Mouse (Mus musculus): ENCODE measurements around the gene Nid2.

Gene Nid2

DNA sequence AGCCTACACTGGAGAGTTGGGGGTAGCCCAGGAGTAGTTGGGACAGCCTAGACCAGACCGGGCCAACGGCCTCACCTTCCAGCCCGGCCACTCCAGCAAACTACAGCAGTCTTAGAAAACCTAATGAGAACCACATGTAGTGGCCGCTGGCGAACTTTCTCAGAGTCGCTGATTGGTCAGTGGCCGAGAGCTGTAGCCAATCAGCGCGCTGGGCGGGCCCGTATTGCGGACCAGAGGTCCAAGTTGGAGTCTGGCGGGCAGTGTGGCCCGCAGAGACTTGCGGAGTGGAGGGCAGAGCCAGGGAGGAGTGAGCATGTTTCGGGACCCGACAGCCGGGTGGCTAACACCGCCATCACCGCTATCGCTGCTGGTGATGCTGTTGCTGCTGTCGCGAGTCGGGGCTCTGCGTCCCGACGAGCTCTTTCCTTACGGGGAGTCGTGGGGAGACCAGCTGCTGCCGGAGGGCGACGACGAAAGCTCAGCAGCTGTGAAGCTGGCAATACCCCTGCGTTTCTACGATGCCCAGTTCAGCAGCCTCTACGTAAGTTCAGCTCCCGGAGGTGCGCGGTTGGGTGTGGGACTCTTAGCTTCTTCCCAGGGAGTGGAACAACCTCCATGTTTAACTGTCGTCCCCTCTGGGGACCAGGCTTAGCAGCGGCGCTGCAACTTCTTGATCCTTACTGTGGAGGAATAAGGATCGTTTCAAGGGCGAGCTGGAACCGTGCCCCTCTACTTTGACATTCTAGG is at the start of gene Nid2:
Gene Nid2, plus strand, starts transcription at position 241 of the 747 bp plus-strand sequence.
- peak; percentile 61 for DNase-seq (ENCODE audit: low read depth, low spot score)

DNA sequence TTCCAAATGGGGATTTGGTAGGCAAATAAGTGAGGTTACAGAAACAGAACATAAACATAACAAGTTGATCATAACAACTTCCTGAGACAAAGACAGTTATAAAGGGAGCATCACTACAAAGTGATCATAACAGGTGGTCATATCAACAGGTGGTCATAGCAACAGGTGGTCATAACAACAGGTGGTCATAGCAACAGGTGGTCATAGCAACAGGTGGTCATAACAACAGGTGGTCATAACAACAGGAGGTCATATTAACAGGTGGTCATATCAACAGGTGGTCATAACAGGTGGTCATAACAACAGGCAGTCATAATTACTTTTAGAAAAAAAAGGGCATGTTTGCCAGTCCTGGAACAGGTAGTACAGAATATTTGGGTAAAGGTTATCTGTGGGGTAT is 49.5 kb upstream of the Nid2 start:
- no peak for DNase-seq (ENCODE audit: low read depth, low spot score)

DNA sequence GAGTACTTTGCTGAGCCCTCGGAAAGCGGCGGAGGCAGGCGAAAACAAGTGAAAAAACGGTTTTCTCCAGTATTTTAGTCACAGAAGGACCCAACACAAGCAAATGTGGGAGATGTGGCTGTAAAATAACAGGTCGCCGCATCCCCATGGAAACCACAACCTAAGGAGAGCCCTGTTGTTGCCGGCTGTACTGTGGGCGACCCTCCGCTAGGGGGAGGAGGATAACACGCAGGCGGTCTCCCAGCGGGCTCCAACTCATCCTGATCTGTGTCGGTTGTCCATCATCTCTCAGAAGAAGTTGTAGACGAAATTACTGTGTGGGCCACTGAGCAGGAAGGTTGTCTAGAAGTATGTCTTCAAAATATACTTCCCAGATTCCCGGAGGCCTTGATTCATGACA is 45.4 kb upstream of the Nid2 start:
- DNase-seq (ENCODE audit: low read depth, low spot score), result peak; percentile 70

DNA sequence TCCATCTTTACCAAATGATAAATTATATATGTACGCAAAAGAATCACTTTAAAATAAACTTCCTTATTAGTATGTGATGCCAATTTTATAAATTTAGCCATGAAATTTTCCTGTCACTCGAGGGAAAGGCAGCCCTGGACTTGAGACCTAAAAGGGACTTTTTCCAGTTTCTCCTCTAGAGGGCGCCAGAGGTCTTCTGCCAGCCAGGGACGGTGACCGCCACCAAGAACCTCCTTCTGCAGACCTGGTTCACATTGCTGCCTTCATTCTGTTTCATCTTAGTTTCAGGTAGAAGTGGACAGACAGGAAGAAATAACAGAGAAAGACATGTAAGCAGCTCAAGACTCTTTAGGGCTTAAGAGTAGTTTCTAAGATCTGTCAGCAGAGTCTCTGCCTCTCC is 44.6 kb upstream of the Nid2 start:
- peak; percentile 71 for DNase-seq (ENCODE audit: low read depth, low spot score)

DNA sequence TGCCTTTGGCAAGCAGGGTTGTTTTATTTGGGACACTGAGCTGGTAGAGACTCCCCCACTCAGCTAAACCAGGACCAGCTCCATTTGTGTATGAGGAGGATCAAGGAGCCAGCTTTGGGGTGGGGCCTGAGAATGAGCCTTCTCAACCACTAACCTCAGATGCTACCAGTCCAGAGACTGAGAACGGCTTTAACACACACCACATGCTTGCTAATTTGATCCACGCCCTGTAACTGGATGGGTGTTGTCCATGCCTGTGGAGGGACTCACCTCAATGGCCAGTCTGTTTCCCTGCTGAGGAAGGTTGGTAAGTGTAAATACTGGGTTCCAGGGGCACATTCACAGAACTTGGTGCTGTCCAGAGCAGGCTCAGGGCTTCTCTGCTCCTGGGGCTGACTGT is 44.1 kb upstream of the Nid2 start:
- no peak for DNase-seq (ENCODE audit: low read depth, low spot score)

DNA sequence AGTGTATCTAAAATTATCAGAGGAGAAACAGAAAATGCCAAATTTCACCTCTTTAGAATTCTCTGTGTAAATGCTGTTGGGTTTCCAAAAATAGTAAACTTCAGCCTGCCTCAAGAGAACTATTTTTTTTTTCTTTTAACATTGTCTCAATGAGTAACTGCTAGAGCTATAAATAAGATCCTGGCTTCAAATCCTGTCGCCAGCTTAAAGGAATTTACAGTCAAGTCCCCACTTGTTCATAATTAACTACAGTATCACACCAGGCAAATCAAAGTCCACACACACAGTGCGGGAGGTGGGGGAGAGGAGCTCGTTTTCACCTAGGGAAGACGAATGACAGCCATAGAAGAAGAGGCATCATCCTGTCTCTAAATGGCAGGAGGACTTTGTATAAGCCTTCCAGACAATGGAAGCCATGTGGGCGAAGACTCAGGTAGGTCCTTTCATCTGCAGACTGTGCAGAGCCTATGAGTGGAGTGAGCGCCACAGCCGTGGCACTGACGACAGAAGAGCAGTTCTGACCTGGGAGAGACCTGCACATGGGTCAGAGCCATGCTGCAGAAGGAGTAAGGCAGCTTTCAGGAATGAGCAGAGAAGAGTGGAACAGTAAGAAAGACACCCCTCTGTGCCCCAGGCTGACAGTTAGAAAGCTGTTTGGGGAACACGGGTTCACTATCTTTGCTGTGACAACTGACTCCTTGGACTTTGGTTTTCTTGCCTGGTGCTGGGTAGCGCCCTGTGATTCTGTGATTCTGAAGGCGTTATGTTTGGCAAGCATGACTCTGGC is 43.2 kb upstream of the Nid2 start:
- DNase-seq (ENCODE audit: low read depth, low spot score), result no peak

DNA sequence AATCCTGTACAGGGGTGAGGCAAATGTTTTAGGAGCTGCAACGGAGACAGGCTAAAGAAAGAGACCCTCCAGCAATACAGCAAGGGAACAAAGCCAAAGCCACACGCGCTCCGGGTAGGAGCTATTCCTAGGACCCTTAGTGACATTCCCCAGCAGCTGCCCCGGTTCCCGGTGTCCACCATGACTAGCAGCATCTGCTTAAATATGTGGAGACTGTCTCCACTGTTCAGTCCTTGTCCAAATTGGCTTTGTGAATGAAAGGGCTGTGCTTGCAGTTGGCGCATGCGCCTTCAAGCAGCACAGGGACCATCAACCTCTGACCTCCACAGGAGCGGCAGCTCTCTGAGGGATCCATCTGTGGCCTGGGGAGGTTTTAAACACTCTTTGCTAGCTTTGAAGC is 41.9 kb upstream of the Nid2 start:
- DNase-seq (ENCODE audit: low read depth, low spot score), result no peak

DNA sequence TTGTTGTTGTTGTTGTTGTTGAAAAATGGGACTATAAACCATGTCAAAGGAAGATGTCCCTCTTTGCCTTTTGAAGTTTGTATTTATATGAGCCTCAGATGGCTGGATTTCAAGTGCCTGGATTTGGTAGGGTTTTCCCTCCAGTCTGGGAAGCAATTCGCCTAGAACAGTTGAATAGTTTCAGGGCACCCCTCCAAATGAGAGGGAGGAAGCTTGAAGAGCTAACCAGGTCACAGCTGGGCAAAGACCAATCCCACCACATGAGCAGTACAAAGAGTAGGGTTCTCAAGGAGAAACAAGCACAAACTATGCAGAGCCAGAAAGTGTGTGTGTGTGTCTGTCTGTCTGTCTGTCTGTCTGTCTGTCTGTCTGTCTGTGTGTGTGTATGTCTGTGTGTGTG is 39.3 kb upstream of the Nid2 start:
- DNase-seq (ENCODE audit: low read depth, low spot score), result no peak

DNA sequence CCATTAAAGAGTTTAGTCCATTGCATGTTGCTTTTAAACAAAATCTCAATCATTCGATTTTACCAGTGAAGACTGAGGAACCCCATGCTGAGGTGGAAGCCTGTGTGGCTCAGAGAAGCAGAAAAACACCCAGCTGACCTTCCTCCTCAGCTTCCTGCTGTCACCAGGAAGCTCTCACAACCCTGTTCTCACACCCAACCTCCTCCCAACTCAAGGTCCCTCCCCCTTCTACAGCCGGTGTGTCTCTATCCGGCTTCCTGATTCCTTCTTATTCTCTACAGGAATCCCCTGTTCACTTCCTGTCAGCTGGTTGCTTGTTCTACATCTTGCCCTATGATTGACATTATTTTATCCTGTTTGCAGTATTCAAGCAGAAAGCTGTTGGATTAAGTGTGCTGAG is 38.0 kb upstream of the Nid2 start:
- DNase-seq (ENCODE audit: low read depth, low spot score), result peak; percentile 32

DNA sequence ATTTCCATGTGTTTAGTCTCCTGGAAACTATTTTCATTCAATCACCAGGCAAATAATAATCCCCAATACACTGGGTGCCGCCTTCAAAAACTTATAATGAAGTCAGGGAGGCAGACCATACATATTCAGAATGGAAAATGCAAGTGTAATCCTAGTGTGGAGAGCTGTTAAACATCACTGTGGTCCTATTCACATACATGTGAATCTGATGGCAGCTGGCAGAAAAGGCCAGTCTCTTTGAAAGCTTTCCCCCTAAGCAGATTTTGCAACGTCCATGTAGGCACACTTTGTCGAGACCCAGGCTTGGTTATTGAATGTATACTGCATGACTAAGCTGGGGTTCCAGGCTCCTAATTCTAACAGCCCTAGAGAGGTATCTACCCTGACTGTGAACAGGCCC is 32.0 kb upstream of the Nid2 start:
- no peak for DNase-seq (ENCODE audit: low read depth, low spot score)

DNA sequence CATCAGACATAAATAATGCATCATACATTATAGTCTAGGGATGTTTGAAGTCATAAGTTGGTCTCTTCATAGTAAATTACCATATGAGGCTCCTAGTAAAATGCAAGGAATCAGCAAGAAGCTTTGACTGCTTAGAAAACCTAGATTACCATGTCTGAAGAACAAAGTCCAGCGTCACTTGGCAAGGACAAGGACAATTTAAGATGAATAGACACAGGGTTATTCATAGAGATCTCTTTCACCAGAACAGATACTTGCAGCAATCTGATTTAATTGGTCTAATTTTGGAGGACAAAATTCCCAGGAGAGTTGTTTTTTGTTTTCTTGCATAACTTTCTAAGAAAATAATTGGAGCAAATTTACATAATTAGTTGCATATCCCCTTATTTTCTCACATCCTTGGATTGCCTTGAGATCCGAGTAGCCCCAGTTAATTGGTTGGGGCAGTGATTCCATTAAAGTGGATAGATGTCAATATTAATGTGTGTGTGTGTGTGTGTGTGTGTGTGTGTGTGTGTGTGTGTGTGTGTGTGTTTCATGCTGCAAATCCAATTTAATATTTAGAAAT is 30.9 kb upstream of the Nid2 start:
- DNase-seq (ENCODE audit: low read depth, low spot score), result no peak

DNA sequence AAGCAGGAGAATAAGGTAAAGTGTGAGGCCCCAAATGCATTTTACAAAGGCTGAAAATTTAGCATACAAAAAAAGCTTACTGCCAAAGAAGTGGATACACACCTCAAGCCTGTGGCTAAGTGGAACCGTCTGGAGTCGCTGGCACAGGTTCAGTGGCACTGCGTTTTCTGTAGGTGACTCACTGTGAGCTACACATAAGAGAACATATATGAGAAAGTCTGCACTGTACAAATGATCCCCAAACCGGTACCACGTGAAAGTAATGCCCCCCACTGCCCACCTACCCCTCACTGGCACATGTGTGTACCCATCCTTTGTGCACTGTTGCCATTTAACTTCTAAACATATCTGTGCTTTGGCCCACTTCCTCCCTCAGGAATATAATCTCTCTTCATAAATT is 22.8 kb upstream of the Nid2 start:
- no peak for DNase-seq (ENCODE audit: low read depth, low spot score)

DNA sequence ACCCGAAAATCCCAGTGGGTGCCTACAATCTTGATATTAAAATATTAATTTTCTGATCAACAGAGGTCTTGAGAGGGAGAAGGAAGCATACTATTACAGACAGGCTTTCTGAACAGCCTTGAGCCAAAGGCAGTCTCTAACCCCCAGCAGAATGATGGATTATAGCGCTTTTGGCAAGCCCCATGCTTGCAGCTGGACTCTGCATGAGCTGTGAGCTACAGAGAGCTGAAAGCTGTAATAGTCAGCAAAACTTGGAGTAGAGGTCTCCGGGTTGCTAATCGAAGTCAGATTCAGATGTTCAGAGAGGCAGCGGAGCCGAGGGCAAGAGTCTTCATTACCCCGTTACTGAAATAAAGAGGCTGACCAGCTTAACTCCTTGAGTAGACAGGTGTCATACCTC is 22.3 kb upstream of the Nid2 start:
- no peak for DNase-seq (ENCODE audit: low read depth, low spot score)

DNA sequence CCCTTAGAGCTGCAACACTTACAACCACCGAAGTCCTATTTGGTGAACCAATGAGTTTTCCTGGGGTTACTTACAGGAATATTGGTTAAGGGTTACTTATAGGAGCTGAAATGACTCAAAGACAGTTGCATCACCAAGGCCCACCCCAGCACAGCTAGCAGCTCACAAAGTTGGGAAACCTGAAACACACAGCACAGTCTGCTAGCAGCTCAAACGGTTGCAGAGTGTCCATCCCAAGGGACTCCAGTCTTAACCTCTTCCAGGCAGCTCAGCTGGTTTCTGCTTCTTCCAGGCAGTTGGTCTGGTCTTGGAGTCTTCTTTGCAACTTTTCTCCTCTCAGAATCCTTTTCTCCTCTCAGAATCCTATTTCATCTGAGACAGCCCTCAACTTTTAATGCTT is 19.0 kb upstream of the Nid2 start:
- DNase-seq (ENCODE audit: low read depth, low spot score), result no peak

DNA sequence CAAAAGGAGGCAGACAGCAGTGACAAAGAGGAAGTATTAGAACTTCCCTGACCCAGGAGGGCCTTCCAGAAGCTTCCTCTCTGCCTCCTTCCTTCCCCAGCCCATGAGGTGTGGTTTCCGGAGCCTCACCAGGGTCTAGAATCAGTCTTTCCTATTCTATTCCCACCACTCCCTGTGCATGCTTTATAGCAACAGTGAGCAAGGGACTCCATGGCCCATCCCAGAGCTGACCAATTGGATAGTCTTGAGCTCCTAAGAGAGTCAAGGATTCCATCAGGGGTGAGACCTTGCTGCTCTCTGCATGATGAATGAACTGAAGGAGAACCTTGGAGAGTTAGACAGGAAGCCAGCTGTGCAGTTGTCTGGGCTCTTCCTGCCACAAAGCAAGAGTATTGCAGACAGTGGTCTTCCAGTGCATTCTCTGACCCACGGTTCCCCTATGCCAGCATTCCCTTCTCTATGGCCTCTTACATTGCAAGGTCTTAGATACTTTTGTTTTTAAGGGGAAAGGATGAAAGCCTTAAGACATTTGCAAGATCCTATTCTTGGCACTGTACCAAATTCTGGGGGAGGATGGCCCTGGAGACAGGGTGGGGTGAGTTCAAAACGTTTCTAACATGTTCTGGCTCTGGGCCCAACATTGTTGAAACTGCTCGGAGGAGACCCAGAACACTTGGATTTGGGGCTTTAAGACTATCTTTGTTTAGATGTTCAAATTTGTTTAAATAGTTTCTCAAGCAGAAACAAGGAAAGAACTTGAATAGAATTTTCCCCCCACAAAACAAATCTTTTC is 17.4 kb upstream of the Nid2 start:
- no peak for DNase-seq (ENCODE audit: low read depth, low spot score)

DNA sequence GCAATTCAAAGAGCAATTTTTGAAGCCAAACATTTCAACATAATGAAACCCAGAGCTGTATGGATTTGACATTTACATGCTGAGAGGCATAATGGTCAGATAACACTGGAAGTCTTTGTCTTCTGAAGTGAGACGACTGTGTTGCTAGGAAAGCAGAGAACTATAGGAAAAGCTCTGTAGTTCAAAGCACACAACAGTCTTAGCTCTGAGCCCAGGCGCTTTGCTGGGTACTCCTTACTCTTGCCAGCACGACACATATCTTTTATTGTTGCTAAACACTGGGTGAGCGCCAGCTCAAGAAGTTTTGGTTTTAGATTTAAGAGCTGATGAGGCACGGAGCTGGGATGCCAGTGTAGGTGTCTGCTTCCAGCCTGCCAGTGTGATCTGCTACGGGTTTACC is 15.8 kb upstream of the Nid2 start:
- no peak for DNase-seq (ENCODE audit: low read depth, low spot score)

DNA sequence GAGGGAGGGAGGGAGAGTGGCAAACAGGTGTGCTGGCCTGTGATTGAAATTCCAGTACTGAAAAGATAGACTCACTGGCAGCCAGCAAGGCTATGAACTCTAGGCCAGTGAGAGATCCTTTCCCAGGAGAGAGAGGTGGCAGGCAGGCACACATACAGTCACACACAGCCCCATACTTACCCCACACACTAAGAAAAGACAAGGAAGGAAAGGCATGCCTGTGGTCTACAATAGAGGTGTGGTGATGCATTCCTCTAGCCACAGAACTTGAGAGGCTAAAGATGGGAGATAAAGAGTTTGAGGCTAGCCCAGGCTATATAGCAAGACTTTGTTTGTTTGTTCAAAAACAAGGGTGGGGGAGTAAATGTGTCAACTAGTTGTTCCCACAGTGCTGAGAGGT is 13.5 kb upstream of the Nid2 start:
- DNase-seq (ENCODE audit: low read depth, low spot score), result no peak

DNA sequence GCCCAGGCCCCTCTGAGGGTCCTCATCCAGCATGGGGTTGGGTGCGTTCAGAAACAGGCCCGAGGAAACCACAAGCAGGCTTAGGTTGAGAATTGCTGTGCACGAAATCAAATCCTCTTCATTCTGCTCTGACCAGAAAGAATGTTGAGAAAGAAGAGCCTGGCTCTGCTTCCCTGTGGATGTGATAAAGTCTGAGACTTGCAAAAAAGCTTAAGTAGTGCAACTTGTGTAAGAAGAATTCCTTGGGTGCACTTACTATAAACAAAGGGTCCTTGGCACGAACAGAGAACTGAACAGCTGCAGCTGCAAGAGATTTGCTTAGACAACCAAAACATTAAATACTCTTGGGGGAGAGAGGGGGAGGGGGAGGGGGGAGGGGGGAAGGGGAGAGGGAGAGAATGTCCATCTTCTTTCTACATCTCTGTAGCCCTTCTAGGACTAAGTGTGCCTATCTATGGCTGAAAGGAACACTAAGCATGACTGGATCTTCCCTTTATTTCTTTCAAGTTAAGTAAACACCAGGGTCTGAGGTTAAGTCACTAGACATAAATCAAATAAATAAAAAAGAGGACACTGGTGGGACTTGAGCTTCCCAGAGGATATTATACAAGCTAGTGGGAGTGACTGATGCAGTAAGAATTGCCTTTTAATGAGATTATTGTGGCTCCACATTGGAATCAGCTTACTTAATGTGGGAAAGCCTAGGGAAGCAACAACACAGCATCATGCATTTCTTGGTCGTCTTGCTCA is 12.8 kb upstream of the Nid2 start:
- DNase-seq (ENCODE audit: low read depth, low spot score), result no peak

DNA sequence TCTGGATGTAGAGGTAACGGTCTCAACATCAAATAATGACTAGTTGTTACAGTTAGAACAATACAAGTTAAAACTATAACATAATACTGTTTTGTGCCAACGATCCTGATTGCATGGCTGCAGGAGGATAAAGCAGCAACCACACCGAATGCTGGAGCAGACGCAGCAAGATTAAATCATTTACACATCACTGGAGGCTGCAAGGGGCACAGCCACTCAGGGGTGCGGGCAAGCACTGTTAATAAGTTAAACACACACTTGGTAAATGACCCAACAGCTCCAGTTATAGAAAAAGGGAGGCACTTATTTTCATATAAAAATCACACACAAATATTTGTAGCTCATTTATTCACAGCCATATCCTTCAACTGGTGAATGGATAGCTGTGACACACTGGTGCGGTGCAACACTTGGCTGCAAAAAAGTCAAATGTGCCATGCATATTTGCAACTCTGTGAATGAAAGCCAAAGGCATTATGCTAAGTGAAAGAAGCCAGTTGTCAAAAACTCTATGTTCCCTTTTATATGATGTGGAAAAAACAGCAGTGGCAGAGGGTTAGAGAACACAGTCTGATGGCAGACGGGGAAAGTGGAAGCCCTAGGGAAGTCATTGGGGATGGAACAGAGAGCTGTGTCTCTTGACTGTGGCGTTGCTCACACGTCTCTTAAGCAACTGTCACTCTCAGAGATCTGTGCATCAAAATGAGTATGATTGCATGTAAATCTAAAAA is 11.5 kb upstream of the Nid2 start:
- no peak for DNase-seq (ENCODE audit: low read depth, low spot score)

DNA sequence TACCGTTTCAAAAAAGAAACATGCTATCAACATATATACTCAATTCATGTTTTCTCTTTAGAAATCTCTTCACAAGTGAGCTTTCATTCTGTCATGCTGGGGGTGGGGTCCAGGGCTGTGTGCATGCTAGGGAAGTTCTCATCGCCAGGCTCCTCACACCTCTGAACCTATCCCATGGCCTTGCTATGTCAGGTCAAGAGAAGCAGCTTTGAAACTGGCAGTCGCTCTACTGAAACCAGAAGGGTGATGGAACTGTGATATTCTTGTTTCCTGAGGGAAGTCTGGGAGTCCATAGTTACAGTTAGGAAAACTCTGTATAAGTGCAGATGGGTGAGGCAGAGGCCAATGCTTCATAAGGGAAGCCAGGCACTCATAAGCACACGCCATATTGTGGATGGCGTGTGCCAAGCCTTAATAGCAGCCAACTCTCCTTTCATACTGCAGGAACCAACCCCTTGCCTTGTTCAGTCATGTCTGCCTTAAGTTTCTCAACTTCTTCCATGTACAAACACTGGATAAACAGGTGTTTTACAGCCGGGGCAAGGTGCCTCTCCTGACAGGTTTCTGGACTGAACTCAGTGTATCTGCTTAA is 10.8 kb upstream of the Nid2 start:
- DNase-seq (ENCODE audit: low read depth, low spot score), result no peak

Data from CD4-positive helper T cell, adult 2 months (primary cell).